Mouse (Mus musculus) frontal cortex, adult (tissue): Measurements from ENCODE around the gene Usp12.
"Not testable (repeated sequence)": the region's sequence is repeated elsewhere in the genome, so short reads cannot be mapped to it uniquely, and the experiment has no call there.

ENCODE experiments used
- ATAC-seq: cut with Nextera tagmentation; 2 replicates; pipeline ENCODE4 v1.9.2; 2017; ENCODE audit warnings: mild to moderate bottlenecking, moderate library complexity, mixed read lengths; ENCODE audit not compliant: low TSS enrichment

Gene Usp12

GRCm38 (mm10) chr5:146749857-146750256, 44.9 kb downstream of the Usp12 start:
- ATAC-seq = no peak

- ATAC-seq = no peak
Observed at GRCm38 (mm10) chr5:146736970-146737495, 57.8 kb downstream of the Usp12 start.

- ATAC-seq = no peak
Observed at GRCm38 (mm10) chr5:146736348-146736747, 58.5 kb downstream of the Usp12 start.

GRCm38 (mm10) chr5:146735054-146735453, 59.8 kb downstream of the Usp12 start:
- not testable (repeated sequence) for ATAC-seq

GRCm38 (mm10) chr5:146733888-146734640, 60.7 kb downstream of the Usp12 start:
- ATAC-seq = peak; percentile 56

- ATAC-seq = no peak
Observed at GRCm38 (mm10) chr5:146733372-146733771, 61.4 kb downstream of the Usp12 start.

- no peak for ATAC-seq
Observed at GRCm38 (mm10) chr5:146727006-146727405, 67.8 kb downstream of the Usp12 start.

GRCm38 (mm10) chr5:146724956-146725355, 69.8 kb downstream of the Usp12 start:
- 0 out of 2 replicates have a peak, but pooled peaks have one; percentile 25 for ATAC-seq

- ATAC-seq = no peak
Observed at GRCm38 (mm10) chr5:146723452-146723851, 71.4 kb downstream of the Usp12 start.

- ATAC-seq = 0 out of 2 replicates have a peak, but pooled peaks have one; percentile 38
Observed at GRCm38 (mm10) chr5:146722226-146722625, 72.6 kb downstream of the Usp12 start.

- no peak for ATAC-seq
Observed at GRCm38 (mm10) chr5:146719584-146720356, 75.0 kb downstream of the Usp12 start.

GRCm38 (mm10) chr5:146713836-146714235, 81.0 kb downstream of the Usp12 start:
- no peak for ATAC-seq

GRCm38 (mm10) chr5:146713088-146713487, 81.7 kb downstream of the Usp12 start:
- no peak for ATAC-seq

GRCm38 (mm10) chr5:146712282-146712918, 82.4 kb downstream of the Usp12 start:
- no peak for ATAC-seq

GRCm38 (mm10) chr5:146709361-146709760, 85.4 kb downstream of the Usp12 start:
- ATAC-seq = no peak

- ATAC-seq = peak; percentile 52; the same call in 1 of the 2 replicates
Observed at GRCm38 (mm10) chr5:146705815-146706408, 88.9 kb downstream of the Usp12 start.

- no peak for ATAC-seq
Observed at GRCm38 (mm10) chr5:146705411-146705810, 89.4 kb downstream of the Usp12 start.

GRCm38 (mm10) chr5:146704241-146704640, 90.6 kb downstream of the Usp12 start:
- ATAC-seq = no peak

- no peak for ATAC-seq
Observed at GRCm38 (mm10) chr5:146703710-146704121, 91.1 kb downstream of the Usp12 start.

- no peak for ATAC-seq
Observed at GRCm38 (mm10) chr5:146700099-146700498, 94.7 kb downstream of the Usp12 start.

GRCm38 (mm10) chr5:146699433-146700019, 95.3 kb downstream of the Usp12 start:
- no peak for ATAC-seq
